Comparison of ENCODE assay signal across 24 mouse cellular contexts in the genomic region with DNA sequence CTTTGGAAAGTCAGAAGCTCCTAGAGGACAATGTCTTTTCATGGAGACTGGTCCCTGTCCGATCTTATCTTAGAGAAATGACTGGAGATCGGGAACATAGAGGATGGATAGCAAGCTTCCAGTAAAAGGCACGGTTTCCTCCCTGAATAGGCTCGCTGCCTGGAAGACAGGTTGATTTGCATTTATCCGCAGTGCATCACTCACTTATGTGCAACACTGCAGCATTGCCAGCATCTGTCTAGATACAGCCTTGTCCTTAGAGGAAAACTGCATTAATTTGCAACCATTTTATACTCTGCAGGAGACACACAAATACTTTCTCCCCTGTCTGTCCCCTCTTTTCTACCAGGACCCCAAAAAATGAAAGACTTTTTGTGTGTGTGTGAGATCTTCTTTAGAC.
DNase-seq lines count a peak whose midpoint lies in the region; ATAC-seq and TF ChIP-seq lines count a peak whose summit lies in the region.
"Had no signal": no experiment of that assay in that cellular context is flagged by ENCODE, and none has a peak within 500 bp of the region (broad histone marks: within the 10 kb centered on the region; RNA-seq: fewer than 3 reads in every experiment).

No protein-coding gene starts in this region.

- no peak overlapping the region for H3K4me2 ChIP-seq in midbrain, postnatal 0 days (ENCODE audit: low read depth, low read length, poor library complexity, severe bottlenecking)
- no peak overlapping the region for H3K4me2 ChIP-seq in midbrain, embryonic 11.5 days
- H3K4me2 ChIP-seq: embryonic facial prominence, embryonic 13.5 days; heart, embryonic 13.5 days; lung, embryonic 14.5 days had no signal

- no peak overlapping the region for H3K9ac ChIP-seq in midbrain, postnatal 0 days (replicated peaks; ENCODE audit: low read length, poor library complexity, severe bottlenecking)
- no peak overlapping the region for H3K9ac ChIP-seq in midbrain, embryonic 11.5 days (ENCODE audit: low read length)
- H3K9ac ChIP-seq: embryonic facial prominence, embryonic 13.5 days; heart, embryonic 13.5 days; liver, embryonic 14.5 days; lung, embryonic 14.5 days had no signal

- no peak for DNase-seq in frontal cortex, postnatal 25 days (ENCODE audit: low spot score in 2 of 2)
- DNase-seq in layer of hippocampus, adult 9-11 months = peak; percentile 7
- DNase-seq in layer of hippocampus, adult 2 months (ENCODE audit: low spot score in 2 of 2) = no peak
- DNase-seq in midbrain, postnatal 0 days (ENCODE audit: low spot score) = peak; percentile 28
- no peak for DNase-seq in midbrain, embryonic 11.5 days (ENCODE audit: low spot score, missing footprints)
- DNase-seq in brain, adult 2 months (ENCODE audit: low read depth, low spot score) = peak; percentile 69
- no peak for DNase-seq in c-Kit-positive CD71-positive TER-119-positive erythroid progenitor cells, embryonic 14.5 days (ENCODE audit: low spot score)
- DNase-seq: adrenal gland, postnatal 10 days; cerebellum, adult 18-20 months; cerebellum, postnatal 10 days; gastrocnemius, postnatal 10 days; heart, postnatal 10 days; kidney, adult 11 months; kidney, postnatal 14 days; liver; lung, embryonic 14.5 days; lung, postnatal 14 days; thymus, postnatal 4 days had no signal

- 47% methylated on average over 5 of the region's 5 CpGs for WGBS in midbrain, postnatal 0 days
- WGBS in midbrain, embryonic 11.5 days = 78% methylated on average over 5 of the region's 5 CpGs

- H3K4me1 ChIP-seq in midbrain, postnatal 0 days (ENCODE audit: insufficient read depth, low read length) = no peaks in the 10 kb centered on the region
- H3K4me1 ChIP-seq in midbrain, embryonic 11.5 days (ENCODE audit: control insufficient read depth, insufficient read depth, low read length) = no peaks in the 10 kb centered on the region
- H3K4me1 ChIP-seq: embryonic facial prominence, embryonic 13.5 days; heart, embryonic 13.5 days had no signal

- H3K36me3 ChIP-seq in midbrain, postnatal 0 days (ENCODE audit: insufficient read depth, low read length) = no peaks in the 10 kb centered on the region
- H3K36me3 ChIP-seq in midbrain, embryonic 11.5 days (ENCODE audit: control insufficient read depth, insufficient read depth, low read length) = no peaks in the 10 kb centered on the region
- H3K36me3 ChIP-seq: embryonic facial prominence, embryonic 13.5 days; heart, embryonic 13.5 days had no signal

- ATAC-seq in frontal cortex, adult (ENCODE audit: low TSS enrichment) = peak; percentile 91
- no peak for ATAC-seq in midbrain, postnatal 0 days (ENCODE audit: low FRiP score)
- ATAC-seq in midbrain, embryonic 11.5 days (ENCODE audit: low FRiP score) = no peak
- ATAC-seq: inflammation-experienced regulatory T-cells, adult 6 months; Patski had no signal

- H3K27ac ChIP-seq in layer of hippocampus, adult 2 months = no peak overlapping the region
- H3K27ac ChIP-seq in midbrain, postnatal 0 days (ENCODE audit: low read depth, low read length) = no peak overlapping the region
- no peak overlapping the region for H3K27ac ChIP-seq in midbrain, embryonic 11.5 days (ENCODE audit: low read depth, low read length)
- H3K27ac ChIP-seq: embryonic facial prominence, embryonic 13.5 days; heart, embryonic 13.5 days; liver, embryonic 14.5 days had no signal

- TF ChIP-seq CTCF in layer of hippocampus, adult 2 months (conservative IDR thresholded peaks at IDR 0.05) = no peak
- TF ChIP-seq CTCF in midbrain, postnatal 0 days (IDR thresholded peaks at IDR 0.05) = no peak

- no peaks in the 10 kb centered on the region for H3K9me3 ChIP-seq in midbrain, postnatal 0 days (ENCODE audit: low read length)
- no peaks in the 10 kb centered on the region for H3K9me3 ChIP-seq in midbrain, embryonic 11.5 days (ENCODE audit: control insufficient read depth, low read length)
- H3K9me3 ChIP-seq: embryonic facial prominence, embryonic 13.5 days; heart, embryonic 13.5 days had no signal

- H3K27me3 ChIP-seq in midbrain, postnatal 0 days (ENCODE audit: insufficient read depth, low read length) = no peaks in the 10 kb centered on the region
- no peaks in the 10 kb centered on the region for H3K27me3 ChIP-seq in midbrain, embryonic 11.5 days (ENCODE audit: control insufficient read depth, insufficient read depth, low read length)
- H3K27me3 ChIP-seq: embryonic facial prominence, embryonic 13.5 days; heart, embryonic 13.5 days had no signal

- H3K4me3 ChIP-seq in layer of hippocampus, adult 2 months = no peak overlapping the region
- H3K4me3 ChIP-seq in midbrain, postnatal 0 days (ENCODE audit: low read depth, low read length) = no peak overlapping the region
- H3K4me3 ChIP-seq in midbrain, embryonic 11.5 days (ENCODE audit: low read depth, low read length) = no peak overlapping the region
- H3K4me3 ChIP-seq: embryonic facial prominence, embryonic 13.5 days; heart, embryonic 13.5 days had no signal

Comparison
In these comparisons a context has a peak if more than half of its experiments do, and no peak if none do; other contexts are left out.
1. DNase-seq: peak in layer of hippocampus, adult 9-11 months (single experiment), midbrain, postnatal 0 days (single experiment) and brain, adult 2 months (single experiment); none in frontal cortex, postnatal 25 days (0 of 2), layer of hippocampus, adult 2 months (0 of 2), midbrain, embryonic 11.5 days (single experiment) and c-Kit-positive CD71-positive TER-119-positive erythroid progenitor cells, embryonic 14.5 days (single experiment).